ENCODE assay signal across 8 mouse cellular contexts in the genomic region with DNA sequence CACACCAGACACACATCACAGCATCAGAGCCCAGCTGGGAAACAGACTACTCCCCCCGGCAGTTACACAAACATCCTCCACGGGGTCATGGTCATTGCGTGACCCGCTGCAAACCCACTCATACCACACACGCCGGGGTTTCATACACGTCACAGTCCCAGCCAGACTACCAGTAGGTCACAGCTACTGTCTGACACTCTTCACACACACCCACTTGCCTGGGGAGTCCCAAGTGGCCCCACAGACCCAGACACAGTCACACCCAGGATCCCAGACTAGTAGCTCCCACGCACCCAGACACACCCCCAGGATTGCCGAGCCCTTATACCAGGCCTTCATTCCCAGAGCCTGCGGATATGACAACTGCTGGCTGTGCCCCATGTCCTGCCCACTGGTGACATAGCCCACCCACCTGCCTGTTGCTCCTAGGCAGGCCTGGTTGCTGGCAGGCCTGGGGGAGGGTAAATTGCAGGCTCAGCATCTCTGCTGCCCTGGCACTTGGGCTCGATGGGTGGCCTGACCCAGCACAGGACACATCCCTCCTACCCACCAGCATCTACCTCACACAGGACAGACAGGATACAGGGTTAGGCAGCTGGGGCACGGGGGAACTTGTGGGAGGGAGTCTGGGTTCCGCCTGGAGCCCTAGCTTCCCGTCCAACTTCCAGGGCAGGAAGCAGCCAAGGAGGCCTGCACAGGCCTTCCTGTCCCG. TPM values are rescaled to one million over a fixed set of nuclear protein-coding genes. Genes with fewer than 3 reads are reported as not detected.
DNase-seq lines count a peak whose midpoint lies in the region; ATAC-seq and TF ChIP-seq lines count a peak whose summit lies in the region.
"Had no signal": no experiment of that assay in that cellular context is flagged by ENCODE, and none has a peak within 500 bp of the region (broad histone marks: within the 10 kb centered on the region; RNA-seq: fewer than 3 reads in every experiment).

No protein-coding gene starts in this region.

- no peak for TF ChIP-seq POLR2A in ES-Bruce4 (IDR thresholded peaks at IDR 0.05; ENCODE audit: insufficient read depth, low read length)

- no peaks in the 10 kb centered on the region for H3K9me3 ChIP-seq in ES-Bruce4 (replicated peaks; ENCODE audit: control insufficient read depth, insufficient read depth, low read length, poor library complexity, severe bottlenecking)
- H3K9me3 ChIP-seq in heart, postnatal 0 days (replicated peaks; ENCODE audit: control insufficient read depth, low read length) = no peaks in the 10 kb centered on the region
- H3K9me3 ChIP-seq in megakaryocyte, embryonic 14.5 days = no peaks in the 10 kb centered on the region
- H3K9me3 ChIP-seq in midbrain, postnatal 0 days (ENCODE audit: low read length) = no peaks in the 10 kb centered on the region

- H3K9ac ChIP-seq in ES-Bruce4 (ENCODE audit: low read depth, poor library complexity, severe bottlenecking) = peak overlapping the region; percentile 33; the same call in 1 of the 2 replicates
- no peak overlapping the region for H3K9ac ChIP-seq in heart, postnatal 0 days (replicated peaks; ENCODE audit: low read depth, low read length)
- H3K9ac ChIP-seq in midbrain, postnatal 0 days (replicated peaks; ENCODE audit: low read length, poor library complexity, severe bottlenecking) = no peak overlapping the region

- peak overlapping the region; percentile 13; the same call in 1 of the 2 replicates for H3K4me3 ChIP-seq in ES-Bruce4 (ENCODE audit: low read depth, low read length)
- H3K4me3 ChIP-seq in heart, postnatal 0 days (ENCODE audit: low read depth, low read length) = no peak overlapping the region
- H3K4me3 ChIP-seq in megakaryocyte, embryonic 14.5 days (replicated peaks) = peak overlapping the region; percentile 51
- no peak overlapping the region for H3K4me3 ChIP-seq in midbrain, postnatal 0 days (ENCODE audit: low read depth, low read length)
- H3K4me3 ChIP-seq: erythroblast, embryonic 14.5 days had no signal

- TF ChIP-seq EP300 in ES-Bruce4 (IDR thresholded peaks at IDR 0.05; ENCODE audit: insufficient read depth, low read depth, low read length) = no peak
- TF ChIP-seq EP300 in heart, postnatal 0 days (IDR thresholded peaks at IDR 0.05; ENCODE audit: low read depth) = peak; percentile 8; the same call in 1 of the 2 replicates

- ATAC-seq in activated CD4-positive, CD25-positive, alpha-beta regulatory T cell, adult 4 months = peak; percentile 46
- peak; percentile 63 for ATAC-seq in heart, postnatal 0 days (ENCODE audit: insufficient read depth, low read depth)
- no peak for ATAC-seq in midbrain, postnatal 0 days (ENCODE audit: low FRiP score)

- H3K4me2 ChIP-seq in heart, postnatal 0 days (ENCODE audit: low read depth, low read length) = peak overlapping the region; percentile 16; the same call in 1 of the 2 replicates
- no peak overlapping the region for H3K4me2 ChIP-seq in midbrain, postnatal 0 days (ENCODE audit: low read depth, low read length, poor library complexity, severe bottlenecking)

- no peak overlapping the region for H3K27ac ChIP-seq in ES-Bruce4 (ENCODE audit: insufficient read depth, low read length)
- peak overlapping the region; percentile 81 for H3K27ac ChIP-seq in heart, postnatal 0 days (ENCODE audit: low read depth)
- H3K27ac ChIP-seq in midbrain, postnatal 0 days (ENCODE audit: low read depth, low read length) = no peak overlapping the region

- no peaks in the 10 kb centered on the region for H3K36me3 ChIP-seq in ES-Bruce4 (ENCODE audit: control insufficient read depth, insufficient read depth, low read length, poor library complexity, severe bottlenecking)
- peaks cover 12% of the 10 kb centered on the region for H3K36me3 ChIP-seq in heart, postnatal 0 days (replicated peaks; ENCODE audit: control insufficient read depth, insufficient read depth, low read length)
- H3K36me3 ChIP-seq in megakaryocyte, embryonic 14.5 days (replicated peaks; ENCODE audit: low read length) = peaks cover 99% of the 10 kb centered on the region
- H3K36me3 ChIP-seq in midbrain, postnatal 0 days (ENCODE audit: insufficient read depth, low read length) = peaks cover 5% of the 10 kb centered on the region

- H3K27me3 ChIP-seq in ES-Bruce4 (ENCODE audit: control insufficient read depth, insufficient read depth, low read length, poor library complexity, severe bottlenecking) = no peaks in the 10 kb centered on the region
- H3K27me3 ChIP-seq in heart, postnatal 0 days (ENCODE audit: control insufficient read depth, insufficient read depth, low read length) = no peaks in the 10 kb centered on the region
- H3K27me3 ChIP-seq in megakaryocyte, embryonic 14.5 days (replicated peaks) = no peaks in the 10 kb centered on the region
- H3K27me3 ChIP-seq in midbrain, postnatal 0 days (ENCODE audit: insufficient read depth, low read length) = no peaks in the 10 kb centered on the region

- DNase-seq in heart, postnatal 0 days (ENCODE audit: low spot score) = no peak
- DNase-seq in kidney, postnatal 14 days = peak; percentile 75
- no peak for DNase-seq in urinary bladder, postnatal 25 days (ENCODE audit: low spot score)
- DNase-seq in midbrain, postnatal 0 days (ENCODE audit: low spot score) = no peak

- 40% methylated on average over 15 of the region's 15 CpGs for WGBS in heart, postnatal 0 days
- 73% methylated on average over 15 of the region's 15 CpGs for WGBS in midbrain, postnatal 0 days

- no peak for TF ChIP-seq CTCF in ES-Bruce4 (IDR thresholded peaks at IDR 0.05; ENCODE audit: low read depth, low read length)
- TF ChIP-seq CTCF in heart, postnatal 0 days (IDR thresholded peaks at IDR 0.05; ENCODE audit: low read depth) = no peak
- TF ChIP-seq CTCF in midbrain, postnatal 0 days (IDR thresholded peaks at IDR 0.05) = no peak

- no peaks in the 10 kb centered on the region for H3K4me1 ChIP-seq in ES-Bruce4 (ENCODE audit: control insufficient read depth, insufficient read depth, low read length)
- H3K4me1 ChIP-seq in heart, postnatal 0 days (ENCODE audit: control insufficient read depth, insufficient read depth) = peaks cover 66% of the 10 kb centered on the region
- peaks cover 99% of the 10 kb centered on the region for H3K4me1 ChIP-seq in megakaryocyte, embryonic 14.5 days
- peaks cover 8% of the 10 kb centered on the region; the same call in 1 of the 2 replicates for H3K4me1 ChIP-seq in midbrain, postnatal 0 days (ENCODE audit: insufficient read depth, low read length)

RNA-seq across cellular contexts. Expression of a gene that starts 11.2 kb away (rescaled TPM):
- 43.4 and 46.9 TPM in 2 replicates for polyA plus RNA-seq in ES-Bruce4 (2011; ENCODE audit: insufficient read depth, insufficient read length, low read depth, missing spikeins)
- polyA plus RNA-seq in activated CD4-positive, CD25-positive, alpha-beta regulatory T cell, adult 4 months (2017; shearing (Covaris generic)) = 10 to 100 TPM; 31.1 to 46.9 TPM
- 11.6 and 31.6 TPM in 2 replicates for total RNA-seq in heart, postnatal 0 days (2014; rRNA removed; ENCODE audit: low replicate concordance)
- polyA plus RNA-seq in heart, postnatal 0 days (2015; fragmentation: Nextera tagmentation; extraction: Ambion mirVana) = 13.3 and 14.7 TPM in 2 replicates
- polyA plus RNA-seq in megakaryocyte, embryonic 14.5 days (2012; ENCODE audit: insufficient read depth, low replicate concordance) = 30.5 and 39.5 TPM in 2 replicates
- 27.0 and 38.3 TPM in 2 replicates for total RNA-seq in midbrain, postnatal 0 days (2014; rRNA removed)
- 29.1 and 34.4 TPM in 2 replicates for polyA plus RNA-seq in midbrain, postnatal 0 days (2015; fragmentation: Nextera tagmentation; extraction: Ambion mirVana)

RNA-seq across cellular contexts. Expression of a gene that starts 20.9 kb away (rescaled TPM):
- 22.9 and 25.6 TPM in 2 replicates for polyA plus RNA-seq in ES-Bruce4 (2011; ENCODE audit: insufficient read depth, insufficient read length, low read depth, missing spikeins)
- polyA plus RNA-seq in activated CD4-positive, CD25-positive, alpha-beta regulatory T cell, adult 4 months (2017; shearing (Covaris generic)) = 1 to 10 TPM; 4.7 to 8.6 TPM
- 10.4 and 10.7 TPM in 2 replicates for total RNA-seq in heart, postnatal 0 days (2014; rRNA removed; ENCODE audit: low replicate concordance)
- polyA plus RNA-seq in heart, postnatal 0 days (2015; fragmentation: Nextera tagmentation; extraction: Ambion mirVana) = 2.6 TPM in 2 replicates
- polyA plus RNA-seq in megakaryocyte, embryonic 14.5 days (2012; ENCODE audit: insufficient read depth, low replicate concordance) = 4,315 and 7,169 TPM in 2 replicates
- total RNA-seq in midbrain, postnatal 0 days (2014; rRNA removed) = 2.2 and 2.5 TPM in 2 replicates
- 0.53 and 0.88 TPM in 2 replicates for polyA plus RNA-seq in midbrain, postnatal 0 days (2015; fragmentation: Nextera tagmentation; extraction: Ambion mirVana)

RNA-seq across cellular contexts. Expression of a gene that starts 27.2 kb away (rescaled TPM):
- polyA plus RNA-seq in ES-Bruce4 (2011; ENCODE audit: insufficient read depth, insufficient read length, low read depth, missing spikeins) = 7.9 and 15.2 TPM in 2 replicates
- 10 to 100 TPM; 54.0 to 70.8 TPM for polyA plus RNA-seq in activated CD4-positive, CD25-positive, alpha-beta regulatory T cell, adult 4 months (2017; shearing (Covaris generic))
- 5.0 and 11.4 TPM in 2 replicates for total RNA-seq in heart, postnatal 0 days (2014; rRNA removed; ENCODE audit: low replicate concordance)
- polyA plus RNA-seq in heart, postnatal 0 days (2015; fragmentation: Nextera tagmentation; extraction: Ambion mirVana) = 26.5 and 26.7 TPM in 2 replicates
- 89.8 and 105 TPM in 2 replicates for polyA plus RNA-seq in megakaryocyte, embryonic 14.5 days (2012; ENCODE audit: insufficient read depth, low replicate concordance)
- 22.8 and 32.1 TPM in 2 replicates for total RNA-seq in midbrain, postnatal 0 days (2014; rRNA removed)
- polyA plus RNA-seq in midbrain, postnatal 0 days (2015; fragmentation: Nextera tagmentation; extraction: Ambion mirVana) = 58.2 and 67.2 TPM in 2 replicates

RNA-seq across cellular contexts. Expression of a gene that starts 32.8 kb away (rescaled TPM):
- 3.3 and 3.7 TPM in 2 replicates for polyA plus RNA-seq in ES-Bruce4 (2011; ENCODE audit: insufficient read depth, insufficient read length, low read depth, missing spikeins)
- polyA plus RNA-seq in activated CD4-positive, CD25-positive, alpha-beta regulatory T cell, adult 4 months (2017; shearing (Covaris generic)) = 10 to 100 TPM; 10.4 to 11.6 TPM
- total RNA-seq in heart, postnatal 0 days (2014; rRNA removed; ENCODE audit: low replicate concordance) = not detected in 2 replicates
- polyA plus RNA-seq in heart, postnatal 0 days (2015; fragmentation: Nextera tagmentation; extraction: Ambion mirVana) = 0.77 and 1.2 TPM in 2 replicates
- polyA plus RNA-seq in megakaryocyte, embryonic 14.5 days (2012; ENCODE audit: insufficient read depth, low replicate concordance) = 4.3 and 4.7 TPM in 2 replicates
- 60.8 and 94.4 TPM in 2 replicates for total RNA-seq in midbrain, postnatal 0 days (2014; rRNA removed)
- polyA plus RNA-seq in midbrain, postnatal 0 days (2015; fragmentation: Nextera tagmentation; extraction: Ambion mirVana) = 186 and 200 TPM in 2 replicates

RNA-seq across cellular contexts. Expression of a gene that starts 46.8 kb away (rescaled TPM):
- 155 and 156 TPM in 2 replicates for polyA plus RNA-seq in ES-Bruce4 (2011; ENCODE audit: insufficient read depth, insufficient read length, low read depth, missing spikeins)
- polyA plus RNA-seq in activated CD4-positive, CD25-positive, alpha-beta regulatory T cell, adult 4 months (2017; shearing (Covaris generic)) = 10 to 100 TPM; 47.1 to 58.0 TPM
- total RNA-seq in heart, postnatal 0 days (2014; rRNA removed; ENCODE audit: low replicate concordance) = 78.5 and 101 TPM in 2 replicates
- 26.8 and 27.7 TPM in 2 replicates for polyA plus RNA-seq in heart, postnatal 0 days (2015; fragmentation: Nextera tagmentation; extraction: Ambion mirVana)
- polyA plus RNA-seq in megakaryocyte, embryonic 14.5 days (2012; ENCODE audit: insufficient read depth, low replicate concordance) = 168 and 350 TPM in 2 replicates
- total RNA-seq in midbrain, postnatal 0 days (2014; rRNA removed) = 117 and 126 TPM in 2 replicates
- 41.8 and 47.8 TPM in 2 replicates for polyA plus RNA-seq in midbrain, postnatal 0 days (2015; fragmentation: Nextera tagmentation; extraction: Ambion mirVana)

Comparison
In these comparisons a context has a peak if more than half of its experiments do, and no peak if none do; other contexts are left out.
1. H3K4me3 ChIP-seq: peak in ES-Bruce4 (single experiment) and megakaryocyte, embryonic 14.5 days (single experiment); none in heart, postnatal 0 days (single experiment) and midbrain, postnatal 0 days (single experiment).
2. RNA of a gene that starts 20.9 kb away (polyA plus RNA-seq): 4,315 to 7,169 TPM in megakaryocyte, embryonic 14.5 days; 22.9 to 25.6 TPM in ES-Bruce4, 4.7 to 8.6 TPM in activated CD4-positive, CD25-positive, alpha-beta regulatory T cell, adult 4 months, 2.6 TPM in heart, postnatal 0 days and 0.53 to 0.88 TPM in midbrain, postnatal 0 days; every median in the first group is over 100 times any median in the second.